Mouse (Mus musculus) liver, adult 2 months (tissue): Measurements from ENCODE around the gene Ankrd28. TPM values are rescaled to one million over a fixed set of nuclear protein-coding genes. Genes with fewer than 3 reads are reported as not detected.

Experiments
- DNase-seq: peaks from one replicate; pipeline ENCODE4 v3.0.0-alpha.2; 2011; ENCODE audit warnings: low read depth, low spot score; ENCODE audit errors: extremely low read depth
- H3K27ac ChIP-seq: fragments of 200-500 bp; replicated peaks from 2 replicates; pipeline ENCODE4 v1.5.1; 2012; ENCODE audit warnings: low read depth, mild to moderate bottlenecking, control low read depth, inconsistent platforms, low read length; ENCODE audit not compliant: insufficient read depth
- H3K27me3 ChIP-seq: fragments of 200-500 bp; 2 replicates; pipeline ENCODE4 v1.6.1; 2012; ENCODE audit warnings: mild to moderate bottlenecking, moderate library complexity, low read length, inconsistent platforms; ENCODE audit not compliant: control insufficient read depth, insufficient read depth
- H3K36me3 ChIP-seq: fragments of 200-500 bp; 2 replicates; pipeline ENCODE4 v1.6.1; 2012; ENCODE audit warnings: low read length, inconsistent platforms; ENCODE audit not compliant: control insufficient read depth, insufficient read depth
- H3K4me1 ChIP-seq: fragments of 200-500 bp; 2 replicates; pipeline ENCODE4 v1.6.1; 2011; ENCODE audit warnings: low read length; ENCODE audit not compliant: control insufficient read depth, insufficient read depth
- H3K4me3 ChIP-seq: fragments of 200-500 bp; 2 replicates; pipeline ENCODE4 v1.5.1; 2011; ENCODE audit warnings: low read depth, mild to moderate bottlenecking, control low read depth, low read length, moderate library complexity; ENCODE audit not compliant: insufficient read depth
- H3K79me2 ChIP-seq: fragments of 200-500 bp; 2 replicates; pipeline ENCODE4 v1.6.1; 2012; ENCODE audit warnings: inconsistent platforms, mild to moderate bottlenecking, low read length, moderate library complexity; ENCODE audit not compliant: control insufficient read depth, insufficient read depth
- H3K9ac ChIP-seq: fragments of 200-500 bp; 2 replicates; pipeline ENCODE4 v1.6.1; 2012; ENCODE audit warnings: low read depth, mild to moderate bottlenecking, control low read depth, inconsistent platforms, low read length
- CTCF ChIP-seq: fragments of 200-500 bp; IDR thresholded peaks from 2 replicates; pipeline ENCODE4 v1.5.1; 2011; ENCODE audit warnings: low read depth, low read length, control low read depth
- POLR2A ChIP-seq: fragments of 200-500 bp; IDR thresholded peaks from 2 replicates; pipeline ENCODE4 v1.6.1; 2011; ENCODE audit warnings: low read length, control low read depth; ENCODE audit not compliant: insufficient read depth; ENCODE audit errors: extremely low read depth
- WGBS: fragments of 180-500 bp; shearing (Covaris S2); methylation state at CpG from one replicate; pipeline ENCODE4 v1.1.7; 2018; 5-methylcytosine and 5-hydroxymethylcytosine counted together
- polyA plus RNA-seq: library from polyadenylated mRNA; depleted of rRNA; stranded (reverse); fragments of >200 nt; gene quantifications from 2 replicates; pipeline ENCODE4 v1.2.3, GENCODE M21; 2012
- total RNA-seq: library from RNA; depleted of rRNA; stranded (reverse); fragments of >200 nt; gene quantifications from 2 replicates; pipeline ENCODE4 v1.2.3, GENCODE M21; 2014

Gene Ankrd28
- total and polyA plus RNA-seq, 2 experiments = 3.4 to 27.7 TPM

- H3K27me3 ChIP-seq = no peaks in the 10 kb centered on the region
- peaks cover 40% of the 10 kb centered on the region for H3K79me2 ChIP-seq
- TF ChIP-seq POLR2A = no peak
- peak; percentile 72 for TF ChIP-seq CTCF
- WGBS = 26% methylated on average over 5 of the region's 5 CpGs
- H3K27ac ChIP-seq = no peak overlapping the region
- no peak overlapping the region for H3K9ac ChIP-seq
- DNase-seq = no peak
- H3K4me3 ChIP-seq = no peak overlapping the region
- H3K36me3 ChIP-seq = no peaks in the 10 kb centered on the region
- H3K4me1 ChIP-seq = peaks cover 14% of the 10 kb centered on the region
Observed at GRCm38 (mm10) chr14:31656857-31657645, 173.4 kb downstream of the Ankrd28 start.

- Histone ChIP-seq H3K27me3 (no peaks in the 10 kb centered on the region), H3K79me2 (peaks cover 40% of the 10 kb centered on the region), H3K4me1 (peaks cover 14% of the 10 kb centered on the region), H3K4me3 (no peak overlapping the region), H3K9ac (no peak overlapping the region), H3K36me3 (no peaks in the 10 kb centered on the region), H3K27ac (no peak overlapping the region)
- no peak for DNase-seq
- 64% methylated on average over 7 of the region's 7 CpGs for WGBS
- TF ChIP-seq POLR2A (no peak), CTCF (no peak)
Observed at GRCm38 (mm10) chr14:31656386-31656785, 174.1 kb downstream of the Ankrd28 start.

GRCm38 (mm10) chr14:31655406-31655805, 175.0 kb downstream of the Ankrd28 start:
- TF ChIP-seq CTCF (no peak), POLR2A (no peak)
- peaks cover 43% of the 10 kb centered on the region for H3K79me2 ChIP-seq
- no peaks in the 10 kb centered on the region for H3K27me3 ChIP-seq
- peaks cover 13% of the 10 kb centered on the region for H3K4me1 ChIP-seq
- no peak for DNase-seq
- no peak overlapping the region for H3K9ac ChIP-seq
- 90% methylated on average over 14 of the region's 14 CpGs for WGBS
- H3K4me3 ChIP-seq = no peak overlapping the region
- no peak overlapping the region for H3K27ac ChIP-seq
- H3K36me3 ChIP-seq = no peaks in the 10 kb centered on the region

- WGBS = 34% methylated on average over 5 of the region's 5 CpGs
- H3K4me1 ChIP-seq = peaks cover 13% of the 10 kb centered on the region
- no peaks in the 10 kb centered on the region for H3K36me3 ChIP-seq
- H3K27ac ChIP-seq = no peak overlapping the region
- no peaks in the 10 kb centered on the region for H3K27me3 ChIP-seq
- H3K79me2 ChIP-seq = peaks cover 43% of the 10 kb centered on the region
- H3K4me3 ChIP-seq = no peak overlapping the region
- H3K9ac ChIP-seq = peak overlapping the region; percentile 36; the same call in 1 of the 2 replicates
- DNase-seq = no peak
- no peak for TF ChIP-seq CTCF
- no peak for TF ChIP-seq POLR2A
Observed at GRCm38 (mm10) chr14:31654816-31655215, 175.6 kb downstream of the Ankrd28 start.

- no peak overlapping the region for H3K9ac ChIP-seq
- H3K4me3 ChIP-seq = no peak overlapping the region
- H3K36me3 ChIP-seq = no peaks in the 10 kb centered on the region
- TF ChIP-seq POLR2A (no peak), CTCF (no peak)
- H3K27ac ChIP-seq = no peak overlapping the region
- no peak for DNase-seq
- peaks cover 8% of the 10 kb centered on the region for H3K4me1 ChIP-seq
- no peaks in the 10 kb centered on the region for H3K27me3 ChIP-seq
- WGBS = 65% methylated on average over 14 of the region's 14 CpGs
- peaks cover 36% of the 10 kb centered on the region for H3K79me2 ChIP-seq
Observed at GRCm38 (mm10) chr14:31653101-31653875, 177.2 kb downstream of the Ankrd28 start.
